Mouse (Mus musculus) C2C12 (cell line): Measurements from ENCODE around the gene Txndc5.

Source experiments
- CEBPB ChIP-seq: IDR thresholded peaks from one replicate; pipeline ENCODE4 v1.6.1; 2011; ENCODE audit warnings: low read depth, mild to moderate bottlenecking, control low read depth, moderate library complexity
- CTCF ChIP-seq: IDR thresholded peaks from one replicate; pipeline ENCODE4 v1.5.1; 2011; ENCODE audit not compliant: control insufficient read depth, insufficient read depth, insufficient read length
- FOSL1 ChIP-seq: IDR thresholded peaks from one replicate; pipeline ENCODE4 v1.8.0; 2011; ENCODE audit warnings: mild to moderate bottlenecking, low read length; ENCODE audit not compliant: poor library complexity, insufficient read depth, severe bottlenecking
- MAX ChIP-seq: IDR thresholded peaks from one replicate; pipeline ENCODE4 v1.6.1; 2011; ENCODE audit warnings: mild to moderate bottlenecking, control low read depth
- MYOD1 ChIP-seq: IDR thresholded peaks from one replicate; pipeline ENCODE4 v1.6.1; 2011; ENCODE audit warnings: low read depth; ENCODE audit not compliant: control insufficient read depth, insufficient read length
- MYOG ChIP-seq: IDR thresholded peaks from one replicate; pipeline ENCODE4 v1.6.1; 2011; ENCODE audit not compliant: control insufficient read depth, insufficient read length; ENCODE audit errors: extremely low read depth
- USF1 ChIP-seq: IDR thresholded peaks from one replicate; pipeline ENCODE4 v1.6.1; 2011; ENCODE audit warnings: low read depth, mild to moderate bottlenecking, control low read depth, moderate library complexity

DNA sequence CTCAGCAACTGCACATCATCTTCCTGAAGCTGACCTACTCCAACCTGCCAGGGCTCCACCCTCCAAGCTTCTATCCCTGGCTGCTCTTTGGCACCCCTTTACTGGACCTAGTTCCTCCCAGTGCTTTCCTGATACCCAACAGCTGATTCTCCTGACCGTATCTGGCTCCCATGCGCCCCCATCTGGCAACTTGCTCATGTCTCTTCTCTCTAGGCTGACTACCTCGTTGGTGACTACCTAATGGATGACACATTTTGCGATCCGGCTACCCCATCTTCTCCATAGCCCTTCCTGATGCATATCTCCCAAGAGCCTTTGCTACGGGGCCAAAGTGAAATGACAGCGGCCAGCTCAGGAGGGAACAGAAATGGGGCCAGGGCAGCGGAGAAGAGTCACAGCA, 22.3 kb downstream of the Txndc5 start:
- no peak for TF ChIP-seq CTCF
- TF ChIP-seq USF1, result no peak
- TF ChIP-seq MYOD1, result no peak
- TF ChIP-seq MAX, result no peak
- TF ChIP-seq CEBPB, result no peak
- TF ChIP-seq MYOG, result no peak
- TF ChIP-seq FOSL1, result no peak
